Mouse (Mus musculus): ENCODE measurements around the gene Hpcal1. TPM values are rescaled to one million over a fixed set of nuclear protein-coding genes. Genes with fewer than 3 reads are reported as not detected.

Hpcal1 gene
- polyA plus RNA-seq, 1 experiment, result 63.4 TPM

GRCm38 (mm10) chr12:17703866-17704265 is 13.2 kb downstream of the Hpcal1 start:
- H3K27me3 ChIP-seq (ENCODE audit: control insufficient read depth, insufficient read depth, low read length), result no peaks in the 10 kb centered on the region
- H3K27ac ChIP-seq (ENCODE audit: insufficient read depth, low read depth, low read length), result no peak overlapping the region
- no peaks in the 10 kb centered on the region for H3K36me3 ChIP-seq (ENCODE audit: control insufficient read depth, insufficient read depth, low read length)
- TF ChIP-seq CTCF (IDR thresholded peaks at IDR 0.05; ENCODE audit: extremely low read depth, insufficient read length, insufficient replicate concordance, low read depth, low read length), result no peak
- TF ChIP-seq POLR2A (IDR thresholded peaks at IDR 0.05; ENCODE audit: low read depth, low read length), result no peak
- no peak overlapping the region for H3K4me3 ChIP-seq (ENCODE audit: low read depth, low read length)
- H3K4me1 ChIP-seq (ENCODE audit: control insufficient read depth, insufficient read depth, insufficient read length, low read length), result peaks cover 20% of the 10 kb centered on the region; the same call in 1 of the 2 replicates
- WGBS, result 73% methylated on average over 3 of the region's 3 CpGs

DNA sequence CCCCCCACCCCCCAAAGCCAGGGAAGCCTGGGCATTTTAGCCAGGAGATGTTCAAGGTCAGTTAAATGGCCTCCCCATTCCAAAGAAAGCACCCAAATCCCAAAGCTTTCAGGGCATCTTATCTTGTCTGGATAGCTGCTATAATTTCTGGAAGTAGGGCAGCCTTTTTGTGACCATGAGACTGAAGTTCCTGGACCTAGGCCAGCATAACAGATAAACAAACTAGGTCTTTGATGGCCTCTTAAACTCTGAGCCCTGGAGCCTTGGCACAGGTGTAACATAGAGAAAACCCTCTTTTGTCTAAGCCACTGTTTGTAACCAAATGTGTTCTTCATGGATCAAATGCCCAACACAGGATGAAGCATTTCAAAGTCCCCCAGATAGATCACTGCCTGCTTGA is 16.8 kb downstream of the Hpcal1 start:
- peaks cover 37% of the 10 kb centered on the region for H3K4me1 ChIP-seq (ENCODE audit: control insufficient read depth, insufficient read depth, insufficient read length, low read length)
- H3K27me3 ChIP-seq (ENCODE audit: control insufficient read depth, insufficient read depth, low read length), result no peaks in the 10 kb centered on the region
- no peak overlapping the region for H3K4me3 ChIP-seq (ENCODE audit: low read depth, low read length)
- H3K27ac ChIP-seq (ENCODE audit: insufficient read depth, low read depth, low read length), result no peak overlapping the region
- no peaks in the 10 kb centered on the region for H3K36me3 ChIP-seq (ENCODE audit: control insufficient read depth, insufficient read depth, low read length)
- TF ChIP-seq CTCF (IDR thresholded peaks at IDR 0.05; ENCODE audit: extremely low read depth, insufficient read length, insufficient replicate concordance, low read depth, low read length) (no peak), POLR2A (IDR thresholded peaks at IDR 0.05; ENCODE audit: low read depth, low read length) (no peak)

GRCm38 (mm10) chr12:17709451-17709850 is 18.8 kb downstream of the Hpcal1 start:
- Histone ChIP-seq H3K27me3 (ENCODE audit: control insufficient read depth, insufficient read depth, low read length) (no peaks in the 10 kb centered on the region), H3K27ac (ENCODE audit: insufficient read depth, low read depth, low read length) (0 out of 2 replicates have a peak overlapping the region, but pooled peaks have one; percentile 20), H3K4me3 (ENCODE audit: low read depth, low read length) (no peak overlapping the region), H3K4me1 (ENCODE audit: control insufficient read depth, insufficient read depth, insufficient read length, low read length) (peaks cover 22% of the 10 kb centered on the region), H3K36me3 (ENCODE audit: control insufficient read depth, insufficient read depth, low read length) (no peaks in the 10 kb centered on the region)
- 31% methylated on average over 4 of the region's 4 CpGs for WGBS
- TF ChIP-seq CTCF (IDR thresholded peaks at IDR 0.05; ENCODE audit: extremely low read depth, insufficient read length, insufficient replicate concordance, low read depth, low read length) (peak; percentile 34; the same call in 1 of the 2 replicates), POLR2A (IDR thresholded peaks at IDR 0.05; ENCODE audit: low read depth, low read length) (no peak)

DNA sequence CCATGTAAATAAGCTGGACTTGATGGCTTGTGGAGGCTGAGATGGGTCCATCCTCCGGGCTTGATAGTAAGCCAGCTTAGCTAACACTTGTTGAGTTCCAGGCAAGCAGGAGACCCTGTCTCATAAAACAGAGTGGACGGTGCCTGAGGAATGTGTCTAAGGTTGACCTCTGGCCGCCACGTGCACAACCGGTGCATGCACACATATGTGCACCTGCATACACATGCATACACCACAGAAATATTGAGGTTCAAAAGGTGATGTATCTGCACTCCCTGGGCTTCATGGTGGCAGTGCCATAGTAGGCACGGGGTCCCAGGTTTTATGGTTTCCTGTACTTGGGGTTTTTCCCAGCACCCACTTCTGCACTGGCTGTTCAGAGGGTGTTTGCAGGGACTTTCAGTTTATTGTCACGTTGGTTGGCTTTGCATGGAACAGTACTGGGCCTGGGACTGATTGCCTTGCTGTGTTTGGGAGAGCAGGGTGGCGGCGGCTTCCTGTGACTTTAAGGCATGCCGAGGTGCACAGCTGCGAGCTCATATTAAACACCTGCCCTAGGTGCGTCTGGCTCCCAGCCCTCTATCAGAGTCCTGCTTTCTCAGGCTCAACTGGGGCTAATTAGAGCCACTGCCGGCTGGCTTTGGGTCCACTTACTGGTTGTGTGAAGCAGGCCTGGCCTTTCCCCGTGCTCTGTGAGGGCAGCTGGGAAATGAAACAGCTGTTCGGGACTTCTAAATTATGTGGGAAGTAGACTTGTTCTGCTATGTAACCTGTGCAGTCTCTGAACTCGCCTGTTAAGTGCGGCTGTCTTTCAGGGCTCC is 19.5 kb downstream of the Hpcal1 start:
- Histone ChIP-seq H3K27me3 (ENCODE audit: control insufficient read depth, insufficient read depth, low read length) (no peaks in the 10 kb centered on the region), H3K27ac (ENCODE audit: insufficient read depth, low read depth, low read length) (peak overlapping the region; percentile 20; the same call in 1 of the 2 replicates), H3K4me3 (ENCODE audit: low read depth, low read length) (peak overlapping the region; percentile 4; the same call in 1 of the 2 replicates), H3K36me3 (ENCODE audit: control insufficient read depth, insufficient read depth, low read length) (no peaks in the 10 kb centered on the region), H3K4me1 (ENCODE audit: control insufficient read depth, insufficient read depth, insufficient read length, low read length) (peaks cover 22% of the 10 kb centered on the region)
- 19% methylated on average over 17 of the region's 17 CpGs for WGBS
- TF ChIP-seq POLR2A (IDR thresholded peaks at IDR 0.05; ENCODE audit: low read depth, low read length) (no peak), CTCF (IDR thresholded peaks at IDR 0.05; ENCODE audit: extremely low read depth, insufficient read length, insufficient replicate concordance, low read depth, low read length) (no peak)

DNA sequence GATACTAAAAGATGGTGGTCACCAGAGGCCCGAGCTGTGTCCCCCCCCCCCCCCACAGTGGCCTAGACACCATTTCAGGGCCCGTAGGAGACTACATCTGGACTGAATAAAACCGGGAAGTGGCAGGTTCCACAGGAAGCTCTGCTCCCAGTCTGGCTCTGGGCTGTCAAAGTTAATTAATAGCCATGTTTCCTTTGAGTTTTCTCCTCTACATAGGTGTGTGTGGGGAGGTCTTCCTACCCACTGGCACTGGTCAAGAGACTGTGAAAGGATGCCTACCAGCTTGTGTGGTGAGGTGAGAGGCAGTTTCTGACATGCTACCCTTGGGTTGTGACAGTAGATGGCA is 20.1 kb downstream of the Hpcal1 start:
- WGBS, result 4% methylated on average over 3 of the region's 3 CpGs
- TF ChIP-seq CTCF (IDR thresholded peaks at IDR 0.05; ENCODE audit: extremely low read depth, insufficient read length, insufficient replicate concordance, low read depth, low read length) (peak; percentile 12; the same call in 1 of the 2 replicates), POLR2A (IDR thresholded peaks at IDR 0.05; ENCODE audit: low read depth, low read length) (no peak)
- no peaks in the 10 kb centered on the region for H3K36me3 ChIP-seq (ENCODE audit: control insufficient read depth, insufficient read depth, low read length)
- H3K27me3 ChIP-seq (ENCODE audit: control insufficient read depth, insufficient read depth, low read length), result no peaks in the 10 kb centered on the region
- peak overlapping the region; percentile 4; the same call in 1 of the 2 replicates for H3K4me3 ChIP-seq (ENCODE audit: low read depth, low read length)
- 0 out of 2 replicates have a peak overlapping the region, but pooled peaks have one; percentile 20 for H3K27ac ChIP-seq (ENCODE audit: insufficient read depth, low read depth, low read length)
- H3K4me1 ChIP-seq (ENCODE audit: control insufficient read depth, insufficient read depth, insufficient read length, low read length), result peaks cover 22% of the 10 kb centered on the region

DNA sequence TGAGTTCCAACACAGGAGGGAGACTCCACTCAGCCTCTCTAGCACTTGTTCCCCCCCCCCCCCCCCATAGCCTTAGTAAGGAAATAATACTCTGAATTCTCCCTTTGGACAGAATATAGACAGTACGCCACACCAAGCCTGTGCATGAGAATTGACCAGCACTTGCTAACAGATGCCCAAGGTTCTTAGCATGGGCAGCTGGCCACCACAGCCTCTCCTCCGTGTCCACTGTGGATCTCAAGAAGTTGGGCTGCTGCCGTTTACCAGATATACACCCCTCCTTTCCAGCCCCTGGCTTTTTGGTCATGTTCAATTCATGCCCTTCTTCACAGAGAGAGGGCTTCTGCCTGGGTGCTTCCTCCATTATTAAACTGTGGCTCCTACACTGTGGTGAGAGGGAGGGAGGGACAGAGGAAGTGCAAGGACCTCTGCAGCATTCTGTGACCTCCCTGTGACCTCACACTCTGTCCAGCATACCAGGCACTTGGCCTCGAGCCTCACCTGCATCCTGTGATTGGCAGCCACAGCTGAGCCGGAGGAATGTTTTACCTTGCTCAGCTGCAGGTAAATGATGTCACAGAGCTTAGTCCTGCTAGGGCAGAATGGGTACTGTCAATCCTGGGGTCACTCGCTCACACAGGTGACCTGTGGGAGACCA is 21.2 kb downstream of the Hpcal1 start:
- H3K36me3 ChIP-seq (ENCODE audit: control insufficient read depth, insufficient read depth, low read length), result no peaks in the 10 kb centered on the region
- peaks cover 23% of the 10 kb centered on the region for H3K4me1 ChIP-seq (ENCODE audit: control insufficient read depth, insufficient read depth, insufficient read length, low read length)
- H3K4me3 ChIP-seq (ENCODE audit: low read depth, low read length), result no peak overlapping the region
- TF ChIP-seq CTCF (IDR thresholded peaks at IDR 0.05; ENCODE audit: extremely low read depth, insufficient read length, insufficient replicate concordance, low read depth, low read length), result no peak
- no peak for TF ChIP-seq POLR2A (IDR thresholded peaks at IDR 0.05; ENCODE audit: low read depth, low read length)
- no peaks in the 10 kb centered on the region for H3K27me3 ChIP-seq (ENCODE audit: control insufficient read depth, insufficient read depth, low read length)
- WGBS, result 62% methylated on average over 6 of the region's 6 CpGs
- H3K27ac ChIP-seq (ENCODE audit: insufficient read depth, low read depth, low read length), result no peak overlapping the region

DNA sequence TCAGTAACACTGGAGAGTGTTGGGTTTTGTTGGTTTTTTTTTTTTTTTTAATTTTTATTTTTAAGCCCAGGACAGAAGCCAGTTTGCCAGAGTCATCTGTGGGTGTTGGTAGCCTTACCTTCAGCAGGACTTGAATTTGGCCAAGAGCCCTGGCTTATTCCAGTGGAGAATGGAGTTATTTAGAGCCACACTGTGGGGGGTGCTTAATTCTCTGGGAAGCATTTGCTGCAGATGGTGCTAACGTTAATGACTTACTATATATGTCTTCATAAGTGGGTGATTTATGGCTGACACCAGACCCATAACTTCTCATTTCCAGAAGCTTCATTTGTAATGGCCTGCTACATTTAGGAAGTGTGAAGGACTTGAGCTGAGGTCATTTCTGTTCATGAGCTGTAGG is 21.9 kb downstream of the Hpcal1 start:
- TF ChIP-seq POLR2A (IDR thresholded peaks at IDR 0.05; ENCODE audit: low read depth, low read length) (no peak), CTCF (IDR thresholded peaks at IDR 0.05; ENCODE audit: extremely low read depth, insufficient read length, insufficient replicate concordance, low read depth, low read length) (no peak)
- 49% methylated on average over 1 of the region's 1 CpGs for WGBS
- Histone ChIP-seq H3K27me3 (ENCODE audit: control insufficient read depth, insufficient read depth, low read length) (no peaks in the 10 kb centered on the region), H3K4me1 (ENCODE audit: control insufficient read depth, insufficient read depth, insufficient read length, low read length) (peaks cover 24% of the 10 kb centered on the region), H3K27ac (ENCODE audit: insufficient read depth, low read depth, low read length) (no peak overlapping the region), H3K4me3 (ENCODE audit: low read depth, low read length) (no peak overlapping the region), H3K36me3 (ENCODE audit: control insufficient read depth, insufficient read depth, low read length) (no peaks in the 10 kb centered on the region)
